Mouse (Mus musculus): Measurements from ENCODE around the gene Sptssb. TPM values are rescaled to one million over a fixed set of nuclear protein-coding genes. Genes with fewer than 3 reads are reported as not detected.

The Sptssb gene
- polyA plus RNA-seq, 1 experiment, result not detected

GRCm38 (mm10) chr3:69819146-69819850 is 40.4 kb downstream of the Sptssb start:
- Histone ChIP-seq H3K4me1 (ENCODE audit: control insufficient read depth, insufficient read depth, insufficient read length) (no peaks in the 10 kb centered on the region), H3K36me3 (ENCODE audit: control insufficient read depth, insufficient read depth, low read length) (no peaks in the 10 kb centered on the region), H3K4me3 (ENCODE audit: extremely low read depth, insufficient read depth, insufficient read length) (no peak overlapping the region), H3K27me3 (ENCODE audit: control insufficient read depth, insufficient read depth, low read length) (no peaks in the 10 kb centered on the region), H3K27ac (ENCODE audit: insufficient read depth, low read length) (no peak overlapping the region)
- TF ChIP-seq CTCF (IDR thresholded peaks at IDR 0.05; ENCODE audit: extremely low read depth, insufficient read depth, insufficient read length, insufficient replicate concordance), result no peak
- no peak for TF ChIP-seq POLR2A (IDR thresholded peaks at IDR 0.05; ENCODE audit: low read depth, low read length)
- WGBS, result 91% methylated on average over 7 of the region's 7 CpGs
- no peak for DNase-seq (ENCODE audit: low read depth in 1 of 2, low spot score in 2 of 2)

GRCm38 (mm10) chr3:69818466-69818865 is 41.3 kb downstream of the Sptssb start:
- no peak overlapping the region for H3K4me3 ChIP-seq (ENCODE audit: extremely low read depth, insufficient read depth, insufficient read length)
- no peak for DNase-seq (ENCODE audit: low read depth in 1 of 2, low spot score in 2 of 2)
- WGBS, result 55% methylated on average over 5 of the region's 5 CpGs
- H3K36me3 ChIP-seq (ENCODE audit: control insufficient read depth, insufficient read depth, low read length), result no peaks in the 10 kb centered on the region
- no peaks in the 10 kb centered on the region for H3K4me1 ChIP-seq (ENCODE audit: control insufficient read depth, insufficient read depth, insufficient read length)
- no peaks in the 10 kb centered on the region for H3K27me3 ChIP-seq (ENCODE audit: control insufficient read depth, insufficient read depth, low read length)
- TF ChIP-seq CTCF (IDR thresholded peaks at IDR 0.05; ENCODE audit: extremely low read depth, insufficient read depth, insufficient read length, insufficient replicate concordance) (no peak), POLR2A (IDR thresholded peaks at IDR 0.05; ENCODE audit: low read depth, low read length) (no peak)
- no peak overlapping the region for H3K27ac ChIP-seq (ENCODE audit: insufficient read depth, low read length)

GRCm38 (mm10) chr3:69816547-69816946 is 43.2 kb downstream of the Sptssb start:
- no peak for DNase-seq (ENCODE audit: low read depth in 1 of 2, low spot score in 2 of 2)
- H3K36me3 ChIP-seq (ENCODE audit: control insufficient read depth, insufficient read depth, low read length), result no peaks in the 10 kb centered on the region
- H3K4me1 ChIP-seq (ENCODE audit: control insufficient read depth, insufficient read depth, insufficient read length), result no peaks in the 10 kb centered on the region
- H3K27ac ChIP-seq (ENCODE audit: insufficient read depth, low read length), result no peak overlapping the region
- H3K4me3 ChIP-seq (ENCODE audit: extremely low read depth, insufficient read depth, insufficient read length), result no peak overlapping the region
- whole genome bisulfite sequencing, result 75% methylated on average over 2 of the region's 2 CpGs
- H3K27me3 ChIP-seq (ENCODE audit: control insufficient read depth, insufficient read depth, low read length), result no peaks in the 10 kb centered on the region
- no peak for TF ChIP-seq CTCF (IDR thresholded peaks at IDR 0.05; ENCODE audit: extremely low read depth, insufficient read depth, insufficient read length, insufficient replicate concordance)
- TF ChIP-seq POLR2A (IDR thresholded peaks at IDR 0.05; ENCODE audit: low read depth, low read length), result no peak

- WGBS, result 86% methylated on average over 11 of the region's 11 CpGs
- DNase-seq (ENCODE audit: low read depth in 1 of 2, low spot score in 2 of 2), result no peak
- no peak for TF ChIP-seq CTCF (IDR thresholded peaks at IDR 0.05; ENCODE audit: extremely low read depth, insufficient read depth, insufficient read length, insufficient replicate concordance)
- H3K27ac ChIP-seq (ENCODE audit: insufficient read depth, low read length), result no peak overlapping the region
- H3K4me3 ChIP-seq (ENCODE audit: extremely low read depth, insufficient read depth, insufficient read length), result no peak overlapping the region
- H3K27me3 ChIP-seq (ENCODE audit: control insufficient read depth, insufficient read depth, low read length), result no peaks in the 10 kb centered on the region
- no peaks in the 10 kb centered on the region for H3K36me3 ChIP-seq (ENCODE audit: control insufficient read depth, insufficient read depth, low read length)
- no peaks in the 10 kb centered on the region for H3K4me1 ChIP-seq (ENCODE audit: control insufficient read depth, insufficient read depth, insufficient read length)
These were observed 46.6 kb downstream of the Sptssb start for GRCm38 (mm10) chr3:69813005-69813695.

GRCm38 (mm10) chr3:69812442-69812841 is 47.3 kb downstream of the Sptssb start:
- Histone ChIP-seq H3K4me3 (ENCODE audit: extremely low read depth, insufficient read depth, insufficient read length) (no peak overlapping the region), H3K27me3 (ENCODE audit: control insufficient read depth, insufficient read depth, low read length) (no peaks in the 10 kb centered on the region), H3K4me1 (ENCODE audit: control insufficient read depth, insufficient read depth, insufficient read length) (no peaks in the 10 kb centered on the region), H3K27ac (ENCODE audit: insufficient read depth, low read length) (no peak overlapping the region), H3K36me3 (ENCODE audit: control insufficient read depth, insufficient read depth, low read length) (no peaks in the 10 kb centered on the region)
- no peak for TF ChIP-seq CTCF (IDR thresholded peaks at IDR 0.05; ENCODE audit: extremely low read depth, insufficient read depth, insufficient read length, insufficient replicate concordance)
- no peak for TF ChIP-seq POLR2A (IDR thresholded peaks at IDR 0.05; ENCODE audit: low read depth, low read length)
- no peak for DNase-seq (ENCODE audit: low read depth in 1 of 2, low spot score in 2 of 2)
- WGBS, result 91% methylated on average over 2 of the region's 2 CpGs

- DNase-seq (ENCODE audit: low read depth in 1 of 2, low spot score in 2 of 2), result no peak
- no peak for TF ChIP-seq CTCF (IDR thresholded peaks at IDR 0.05; ENCODE audit: extremely low read depth, insufficient read depth, insufficient read length, insufficient replicate concordance)
- TF ChIP-seq POLR2A (IDR thresholded peaks at IDR 0.05; ENCODE audit: low read depth, low read length), result no peak
- 87% methylated on average over 7 of the region's 7 CpGs for WGBS
- Histone ChIP-seq H3K36me3 (ENCODE audit: control insufficient read depth, insufficient read depth, low read length) (no peaks in the 10 kb centered on the region), H3K27me3 (ENCODE audit: control insufficient read depth, insufficient read depth, low read length) (no peaks in the 10 kb centered on the region), H3K4me1 (ENCODE audit: control insufficient read depth, insufficient read depth, insufficient read length) (no peaks in the 10 kb centered on the region), H3K27ac (ENCODE audit: insufficient read depth, low read length) (no peak overlapping the region), H3K4me3 (ENCODE audit: extremely low read depth, insufficient read depth, insufficient read length) (no peak overlapping the region)
These were observed 51.3 kb downstream of the Sptssb start for GRCm38 (mm10) chr3:69808479-69808878.

GRCm38 (mm10) chr3:69803137-69803536 is 56.6 kb downstream of the Sptssb start:
- H3K27ac ChIP-seq (ENCODE audit: insufficient read depth, low read length), result no peak overlapping the region
- no peaks in the 10 kb centered on the region for H3K4me1 ChIP-seq (ENCODE audit: control insufficient read depth, insufficient read depth, insufficient read length)
- no peak overlapping the region for H3K4me3 ChIP-seq (ENCODE audit: extremely low read depth, insufficient read depth, insufficient read length)
- 89% methylated on average over 1 of the region's 1 CpGs for WGBS
- H3K36me3 ChIP-seq (ENCODE audit: control insufficient read depth, insufficient read depth, low read length), result no peaks in the 10 kb centered on the region
- no peak for DNase-seq (ENCODE audit: low read depth in 1 of 2, low spot score in 2 of 2)
- TF ChIP-seq POLR2A (IDR thresholded peaks at IDR 0.05; ENCODE audit: low read depth, low read length), result no peak
- no peak for TF ChIP-seq CTCF (IDR thresholded peaks at IDR 0.05; ENCODE audit: extremely low read depth, insufficient read depth, insufficient read length, insufficient replicate concordance)
- no peaks in the 10 kb centered on the region for H3K27me3 ChIP-seq (ENCODE audit: control insufficient read depth, insufficient read depth, low read length)
